Mouse (Mus musculus) brown adipose tissue, adult 24 weeks (tissue): Measurements from ENCODE around the gene 2310009B15Rik. TPM values are rescaled to one million over a fixed set of nuclear protein-coding genes. Genes with fewer than 3 reads are reported as not detected.
"Not testable (repeated sequence)": the region's sequence is repeated elsewhere in the genome, so short reads cannot be mapped to it uniquely, and the experiment has no call there.

Experiments
- H3K27ac ChIP-seq: fragments of 200-500 bp; replicated peaks from 2 replicates; pipeline ENCODE4 v1.5.1; 2012; ENCODE audit warnings: low read depth, mild to moderate bottlenecking, low read length
- H3K4me1 ChIP-seq: fragments of 200-500 bp; 2 replicates; pipeline ENCODE4 v1.6.1; 2012; ENCODE audit warnings: low read length, mixed read lengths; ENCODE audit not compliant: control insufficient read depth, insufficient read depth, insufficient read length
- H3K4me3 ChIP-seq: fragments of 200-500 bp; 2 replicates; pipeline ENCODE4 v1.5.1; 2012; ENCODE audit warnings: low read depth, mild to moderate bottlenecking, low read length, moderate library complexity; ENCODE audit not compliant: insufficient read depth
- polyA plus RNA-seq: library from polyadenylated mRNA; stranded (reverse); fragments of >200 nt; gene quantifications from 2 replicates; pipeline ENCODE4 v1.2.4, GENCODE M21; 2012; ENCODE audit not compliant: missing spikeins, insufficient read depth, insufficient read length

2310009B15Rik gene
- polyA plus RNA-seq = 18.4 and 24.5 TPM in 2 replicates

DNA sequence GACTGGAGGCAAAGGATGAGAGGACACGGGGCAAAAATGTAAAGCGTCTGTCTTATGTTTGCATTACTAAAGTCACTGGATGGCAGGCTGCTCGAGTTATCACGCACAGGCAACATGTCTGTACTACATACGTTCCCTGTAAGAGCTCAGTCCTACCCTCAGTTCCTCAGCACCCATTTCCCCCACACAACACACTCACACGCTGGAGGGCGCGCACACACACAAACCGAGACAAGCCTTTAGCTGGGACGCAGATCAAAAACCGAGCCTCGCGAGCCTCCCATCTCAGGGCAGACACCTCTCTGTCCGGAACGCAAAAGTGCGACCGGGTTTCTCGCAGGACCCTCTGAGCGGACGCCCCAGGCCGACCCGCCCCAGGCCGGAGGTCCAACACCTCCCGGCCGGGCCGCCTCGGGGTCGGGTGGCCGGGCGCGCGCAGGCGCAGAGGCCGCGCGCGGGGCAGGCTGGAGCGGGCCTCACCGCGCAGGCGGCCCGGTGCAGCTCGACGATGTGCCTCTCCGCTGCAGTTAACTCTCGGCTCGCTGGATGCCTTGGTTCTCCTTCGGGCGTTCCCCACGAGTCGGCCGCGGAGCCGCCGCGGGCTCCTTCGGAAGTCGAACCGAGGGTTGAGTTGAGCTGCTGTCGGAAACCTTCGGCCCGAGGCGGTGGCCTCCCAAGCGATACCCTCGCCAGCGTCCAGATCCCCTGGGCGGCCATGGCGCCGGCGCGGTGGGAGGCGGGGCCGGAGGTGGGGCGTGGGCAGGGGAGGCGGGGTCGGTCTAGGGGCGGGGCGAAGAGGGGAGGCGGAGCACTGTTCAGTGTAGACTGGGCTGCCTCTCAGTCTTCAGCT lies at the start of gene 2310009B15Rik:
Gene 2310009B15Rik (minus strand): TSS at position 752 of the 850 bp plus-strand sequence.
- Histone ChIP-seq H3K27ac (peak within 1 kb of the TSS; percentile 48; the same call in 1 of the 2 replicates), H3K4me3 (peak within 1 kb of the TSS; percentile 86)
- H3K4me1 ChIP-seq = not testable (repeated sequence)

DNA sequence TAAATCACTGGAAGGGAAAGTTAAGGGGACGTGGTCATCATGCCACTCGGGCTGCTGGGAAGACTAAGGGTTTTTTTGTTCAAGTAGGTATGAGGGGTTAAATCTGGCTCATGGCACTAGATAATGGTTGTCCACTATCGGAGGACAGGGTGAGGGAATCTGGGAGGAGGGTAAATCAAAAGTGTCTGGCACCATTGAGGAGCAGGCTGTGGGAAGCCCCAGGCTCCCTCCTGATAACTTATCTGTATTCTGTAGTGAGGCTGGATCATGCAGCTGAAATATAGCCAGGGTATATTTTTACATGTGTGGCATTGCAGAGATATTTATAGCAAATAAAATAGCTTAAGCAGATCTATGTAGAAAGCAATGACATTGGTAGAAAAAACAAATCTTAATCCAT lies 49.6 kb upstream of the 2310009B15Rik start:
- no peak overlapping the region for H3K4me3 ChIP-seq
- H3K27ac ChIP-seq = no peak overlapping the region
- no peaks in the 10 kb centered on the region for H3K4me1 ChIP-seq

DNA sequence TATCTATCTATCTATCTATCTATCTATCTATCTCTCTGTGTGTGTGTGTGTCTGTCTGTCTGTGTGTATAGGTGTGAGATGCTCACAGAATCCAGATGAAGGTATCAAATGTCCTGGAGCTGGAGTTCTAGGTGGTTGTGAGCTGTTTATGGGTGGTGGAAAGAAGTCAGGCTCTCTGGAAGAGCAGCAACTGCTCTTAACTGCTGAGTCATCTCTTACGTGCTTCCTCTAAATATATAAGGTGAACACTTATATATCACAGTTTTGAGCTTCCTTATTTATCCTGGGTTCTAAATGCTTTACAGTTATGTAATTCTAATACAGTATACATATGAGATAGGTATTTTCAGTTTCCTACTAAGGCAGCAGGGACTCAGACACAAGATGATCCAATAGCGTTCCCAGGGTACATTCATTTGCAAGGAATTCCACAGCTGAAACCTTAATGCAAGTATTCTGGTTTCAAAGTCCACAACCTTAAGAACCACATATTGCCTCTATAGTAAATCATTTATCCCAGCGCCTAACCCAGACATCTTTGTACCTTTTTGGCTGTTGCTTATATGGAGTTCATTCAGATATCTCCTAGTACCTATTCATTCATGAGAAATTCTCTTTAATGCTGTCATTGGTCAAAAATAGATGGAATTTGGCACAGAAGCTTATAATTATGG lies 48.6 kb upstream of the 2310009B15Rik start:
- no peak overlapping the region for H3K27ac ChIP-seq
- no peak overlapping the region for H3K4me3 ChIP-seq
- H3K4me1 ChIP-seq = no peaks in the 10 kb centered on the region

DNA sequence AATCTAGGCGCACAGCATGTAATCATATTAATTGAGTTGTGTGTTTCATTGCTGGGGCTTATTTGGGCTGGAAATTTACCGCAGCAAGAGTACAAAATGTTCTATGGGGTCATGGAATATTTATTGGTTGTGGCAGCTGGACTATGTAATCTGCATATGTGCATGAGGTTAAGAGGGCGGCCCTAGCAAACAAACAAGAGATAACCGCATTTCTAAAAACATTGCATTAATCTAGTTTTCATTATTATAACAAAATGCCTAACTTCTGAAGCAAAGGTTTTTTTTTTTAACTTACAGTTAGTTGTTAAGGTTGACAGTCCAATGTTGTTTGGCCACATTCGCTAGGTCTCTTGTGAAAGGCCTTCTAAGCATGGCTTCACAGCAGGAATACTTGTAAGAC lies 47.2 kb upstream of the 2310009B15Rik start:
- no peaks in the 10 kb centered on the region for H3K4me1 ChIP-seq
- no peak overlapping the region for H3K4me3 ChIP-seq
- no peak overlapping the region for H3K27ac ChIP-seq

DNA sequence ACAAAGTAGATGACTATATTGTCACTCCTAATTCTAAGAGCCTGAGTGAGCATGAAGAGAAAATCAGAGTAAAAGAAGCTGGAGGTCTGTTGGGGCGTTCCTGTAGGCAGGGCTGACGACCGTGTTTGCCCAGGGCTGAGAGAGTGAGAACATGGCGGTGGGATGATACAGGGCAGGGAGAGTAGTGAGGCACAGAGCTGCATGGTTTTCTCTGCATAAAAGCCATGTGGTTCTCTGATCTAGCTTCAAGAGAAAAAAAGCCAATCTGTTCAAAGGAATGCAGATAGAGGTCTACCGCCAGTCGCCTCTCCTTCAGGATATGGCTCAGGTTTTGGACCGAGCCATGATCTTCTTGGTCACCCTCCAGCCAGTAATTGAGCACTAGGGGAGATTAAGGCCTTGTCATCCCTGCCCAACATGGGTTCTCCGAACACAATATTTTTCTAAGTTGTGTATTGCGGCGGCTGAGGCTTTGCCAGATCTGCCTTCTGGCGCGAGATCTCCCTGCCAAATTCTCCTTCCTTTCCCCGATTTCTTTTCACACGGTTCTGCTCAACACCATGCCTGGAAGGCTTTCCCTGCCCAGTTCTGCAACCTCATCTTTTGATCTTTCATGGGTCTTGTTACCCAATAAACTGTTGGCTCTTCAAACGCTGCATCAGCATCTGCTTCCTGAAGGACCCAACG lies 44.9 kb upstream of the 2310009B15Rik start:
- H3K4me1 ChIP-seq = no peaks in the 10 kb centered on the region
- no peak overlapping the region for H3K27ac ChIP-seq
- H3K4me3 ChIP-seq = no peak overlapping the region

DNA sequence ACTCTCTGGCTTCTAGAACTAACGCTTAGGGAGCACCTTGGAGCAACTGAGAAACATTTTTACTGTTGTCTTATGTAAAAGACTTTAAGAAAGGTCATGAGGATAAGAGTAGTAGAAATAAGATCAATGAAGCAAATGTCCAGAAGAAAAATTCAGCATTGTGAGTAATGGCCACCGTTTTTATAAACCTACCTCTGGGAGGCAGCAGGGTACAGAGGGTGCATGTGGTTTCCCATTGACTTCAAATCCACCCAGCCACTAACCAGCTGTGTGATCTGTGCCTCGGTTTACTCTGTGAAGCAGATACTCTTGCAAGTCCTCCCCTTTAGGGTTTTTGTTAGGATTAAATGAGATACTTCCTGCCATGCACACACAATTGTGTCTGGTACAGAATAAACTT lies 39.4 kb upstream of the 2310009B15Rik start:
- no peak overlapping the region for H3K4me3 ChIP-seq
- no peak overlapping the region for H3K27ac ChIP-seq

DNA sequence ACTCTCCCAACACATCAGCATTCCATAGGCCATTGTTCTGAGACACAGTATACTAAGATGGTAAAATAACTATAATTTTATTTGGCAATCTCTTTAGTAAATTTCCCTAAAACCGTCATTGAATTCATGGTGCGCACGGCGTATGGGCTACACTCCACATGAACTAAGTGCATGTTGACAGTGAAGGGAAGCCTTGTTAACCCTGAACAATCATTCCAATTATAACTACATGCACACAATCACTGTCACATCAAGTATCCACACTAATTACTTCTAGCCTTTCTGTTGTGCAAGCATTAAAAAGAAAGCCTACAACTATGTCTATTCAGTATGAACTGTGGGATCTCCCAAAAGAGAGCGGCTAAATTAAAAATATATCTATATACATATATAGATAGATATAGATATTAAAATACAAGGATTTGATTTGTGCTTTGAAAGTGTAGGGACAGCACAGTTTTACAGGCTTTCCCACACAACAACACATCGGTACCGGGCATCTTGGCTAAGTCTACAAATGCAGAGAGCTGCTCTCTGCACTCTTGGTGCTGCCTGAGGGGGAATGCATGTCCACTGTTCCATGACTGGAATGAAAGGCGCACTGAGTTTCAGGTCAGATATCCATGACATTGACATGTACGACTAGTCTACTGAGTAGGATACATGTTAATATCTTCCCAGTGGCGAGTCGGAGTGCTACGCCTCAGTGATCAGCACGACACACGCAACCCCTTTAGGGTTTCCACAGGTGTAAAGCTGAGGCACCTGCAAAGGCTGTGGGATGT lies 21.0 kb upstream of the 2310009B15Rik start:
- Histone ChIP-seq H3K4me1 (no peaks in the 10 kb centered on the region), H3K27ac (no peak overlapping the region), H3K4me3 (no peak overlapping the region)

More for the DNA sequence above, 39.4 kb upstream of the 2310009B15Rik start:
- no peaks in the 10 kb centered on the region for H3K4me1 ChIP-seq

DNA sequence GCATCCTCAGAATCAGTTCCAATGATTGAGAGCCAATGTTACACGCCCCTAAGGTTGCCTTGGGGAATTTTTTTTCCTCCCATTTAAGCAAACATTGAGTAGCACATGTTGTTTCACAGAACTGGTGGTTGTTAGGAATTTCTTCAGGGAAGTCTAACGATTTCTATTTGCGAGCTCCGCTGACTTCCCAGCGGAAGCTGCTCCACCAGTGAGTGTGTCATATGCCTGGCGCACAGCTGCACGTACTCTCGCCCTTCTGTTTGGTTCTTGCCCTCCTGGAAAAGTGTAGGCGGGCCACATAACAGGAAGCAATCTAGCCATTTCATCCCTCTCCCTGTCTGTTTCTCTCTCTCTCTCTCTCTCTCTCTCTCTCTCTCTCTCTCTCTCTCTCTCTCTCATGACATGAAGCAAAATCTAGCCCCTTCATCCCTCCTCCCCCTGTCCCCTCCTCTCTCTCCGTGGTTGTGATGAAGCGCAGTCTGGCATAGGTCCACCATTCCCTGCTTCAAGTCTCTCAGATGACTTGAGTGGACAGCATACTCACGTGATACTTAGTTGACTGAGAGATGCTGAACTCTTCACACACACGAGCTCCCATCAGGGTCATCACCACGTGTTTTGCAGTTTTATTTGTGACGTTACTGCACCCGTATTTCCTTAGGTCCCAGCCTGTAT lies 19.9 kb upstream of the 2310009B15Rik start:
- H3K27ac ChIP-seq = no peak overlapping the region
- no peaks in the 10 kb centered on the region for H3K4me1 ChIP-seq
- no peak overlapping the region for H3K4me3 ChIP-seq

DNA sequence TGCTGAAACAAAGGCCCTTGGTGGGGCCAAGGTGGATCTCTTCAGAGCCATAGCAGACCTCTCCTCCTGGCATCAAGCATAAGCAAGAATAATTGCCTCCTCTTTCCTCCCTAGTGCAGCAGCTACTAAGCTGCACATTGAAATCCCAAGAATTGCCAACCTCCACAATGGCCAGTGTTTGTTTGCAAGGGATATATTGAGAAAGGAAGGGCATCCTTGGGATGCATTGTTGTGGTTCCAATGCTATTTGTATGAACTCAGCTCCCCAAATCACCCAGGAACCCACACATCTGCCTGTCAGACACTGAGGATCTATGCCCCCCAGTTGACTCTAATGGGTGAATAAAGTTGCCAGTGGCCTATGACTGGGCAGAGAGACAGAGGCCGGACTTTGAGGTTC lies 5.8 kb downstream of the 2310009B15Rik start:
- H3K4me1 ChIP-seq = 0 out of 2 replicates have a peak, but pooled peaks cover 6% of the 10 kb centered on the region
- no peak overlapping the region for H3K27ac ChIP-seq
- H3K4me3 ChIP-seq = no peak overlapping the region

DNA sequence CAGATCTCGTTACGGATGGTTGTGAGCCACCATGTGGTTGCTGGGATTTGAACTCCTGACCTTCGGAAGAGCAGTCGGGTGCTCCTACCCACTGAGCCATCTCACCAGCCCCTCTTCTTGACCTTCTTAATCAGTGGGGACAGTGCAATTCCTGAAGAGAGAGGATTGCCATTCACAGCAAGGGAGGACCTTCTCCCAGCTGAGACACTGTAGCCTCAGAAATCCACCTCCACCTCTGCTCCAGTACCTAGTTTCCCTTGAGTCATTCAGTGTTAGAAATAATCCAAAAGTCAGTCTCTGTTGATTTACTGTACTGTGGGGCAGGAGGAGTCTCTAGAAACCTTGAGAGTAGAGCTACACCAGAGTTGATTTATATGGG lies 6.5 kb downstream of the 2310009B15Rik start:
- Histone ChIP-seq H3K4me3 (no peak overlapping the region), H3K27ac (no peak overlapping the region), H3K4me1 (0 out of 2 replicates have a peak, but pooled peaks cover 6% of the 10 kb centered on the region)

DNA sequence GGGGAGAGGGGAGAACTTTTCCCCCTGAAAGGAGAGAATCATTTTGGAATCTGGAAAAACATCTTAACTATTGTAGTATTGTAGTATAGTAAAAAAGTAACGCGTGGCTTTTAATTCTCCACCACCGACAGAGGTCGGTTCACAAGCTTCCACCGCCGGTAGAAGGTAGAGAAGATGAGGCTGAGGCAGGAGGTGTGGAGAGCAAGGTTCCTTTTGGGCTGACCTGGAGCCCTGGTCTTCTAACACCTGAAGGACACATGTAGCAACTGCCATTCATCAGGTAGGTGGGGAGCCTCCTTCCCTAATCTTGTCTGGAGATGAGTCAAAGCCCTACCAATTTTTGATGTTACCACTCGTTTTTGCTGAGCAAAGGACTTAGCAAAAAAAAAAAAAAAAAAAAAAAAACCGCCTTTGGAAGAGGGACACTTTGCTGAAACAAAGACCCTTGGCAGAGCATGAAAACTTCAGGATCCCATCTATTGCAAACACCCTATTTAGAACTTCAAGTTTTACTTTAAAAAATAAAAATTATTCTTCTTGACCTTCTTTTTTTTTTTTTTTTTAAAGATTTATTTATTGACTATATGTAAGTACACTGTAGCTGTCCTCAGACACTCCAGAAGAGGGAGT lies 7.0 kb downstream of the 2310009B15Rik start:
- no peak overlapping the region for H3K4me3 ChIP-seq
- H3K4me1 ChIP-seq = 0 out of 2 replicates have a peak, but pooled peaks cover 6% of the 10 kb centered on the region
- H3K27ac ChIP-seq = no peak overlapping the region

DNA sequence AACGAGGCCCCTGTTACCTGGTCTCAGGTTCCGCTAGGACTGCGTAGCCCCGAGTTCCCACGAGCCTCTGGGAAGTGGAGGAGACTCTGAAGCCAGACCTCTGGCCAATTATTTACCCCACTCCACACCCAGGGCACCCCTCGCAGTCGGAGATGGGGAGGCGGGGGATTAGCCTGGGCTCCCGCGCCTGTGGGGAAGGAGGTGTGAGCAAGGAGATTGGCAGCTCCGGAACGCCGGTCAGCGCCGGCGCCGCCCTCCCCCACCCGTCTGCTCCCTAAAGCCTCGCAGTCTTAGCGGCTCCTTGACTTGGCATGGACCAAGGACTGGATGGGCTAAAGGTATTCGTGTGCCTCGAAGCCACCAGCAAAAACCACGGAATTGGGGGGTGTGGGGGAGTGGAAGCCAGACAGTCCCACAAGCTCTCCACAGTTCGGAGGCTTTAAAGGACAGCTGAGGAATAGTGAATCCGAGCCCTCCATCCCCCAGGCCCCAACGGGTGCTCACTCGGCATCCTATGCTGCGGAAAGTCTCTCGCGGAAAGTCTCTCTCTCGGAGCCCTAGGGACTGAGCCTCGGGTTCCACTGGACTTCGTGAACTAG lies 8.0 kb downstream of the 2310009B15Rik start, which contains the start of gene Lhx9:
Gene Lhx9 (minus strand): TSS at position 67 of the 599 bp plus-strand sequence.
- Histone ChIP-seq H3K4me3 (peak within 1 kb of the TSS; percentile 22; the same call in 1 of the 2 replicates), H3K27ac (no peak within 1 kb of the TSS), H3K4me1 (0 out of 2 replicates have a peak, but pooled peaks cover 6% of the 10 kb centered on the region)

DNA sequence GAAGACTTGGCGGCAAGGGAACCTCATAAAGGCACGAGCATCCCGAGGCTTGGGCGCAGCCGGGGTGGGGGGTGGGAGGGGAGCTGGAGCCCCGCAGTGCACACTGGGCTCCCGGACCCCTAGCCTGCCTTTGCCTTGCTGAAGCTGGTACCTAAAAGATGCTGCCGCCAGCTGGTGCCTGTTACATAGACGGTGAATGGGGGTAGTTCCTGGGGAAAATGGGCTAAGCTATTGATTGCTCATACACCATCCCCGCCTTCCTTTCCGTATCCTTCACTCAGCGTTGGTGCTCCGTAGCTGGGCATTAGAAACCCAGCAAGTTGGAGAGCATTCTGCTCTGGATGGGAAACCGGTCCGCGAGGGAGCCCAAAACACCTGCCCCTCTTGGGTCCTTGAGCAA lies 8.6 kb downstream of the 2310009B15Rik start:
- H3K4me1 ChIP-seq = 0 out of 2 replicates have a peak, but pooled peaks cover 9% of the 10 kb centered on the region
- 0 out of 2 replicates have a peak overlapping the region, but pooled peaks have one; percentile 22 for H3K4me3 ChIP-seq
- no peak overlapping the region for H3K27ac ChIP-seq
